Mouse (Mus musculus): Measurements from ENCODE around the gene Hs6st3.

GRCm38 (mm10) chr14:119665741-119666141 is 527.6 kb downstream of the Hs6st3 start:
- TF ChIP-seq CTCF (IDR thresholded peaks at IDR 0.05; ENCODE audit: low read depth, low read length) (no peak), POLR2A (IDR thresholded peaks at IDR 0.05; ENCODE audit: insufficient read depth, low read length) (no peak), EP300 (IDR thresholded peaks at IDR 0.05; ENCODE audit: insufficient read depth, low read depth, low read length) (no peak)

Data from ES-Bruce4 (cell line).